Mouse (Mus musculus): ENCODE data around the gene Dmrt2. TPM values are rescaled to one million over a fixed set of nuclear protein-coding genes. Genes with fewer than 3 reads are reported as not detected.

The Dmrt2 gene
- polyA plus RNA-seq, 1 experiment from 2014 or later: not detected

GRCm38 (mm10) chr19:25654034-25654749 is 18.0 kb upstream of the Dmrt2 start:
- no peak for ATAC-seq
- POLR2A ChIA-PET: no interaction called here
- CTCF ChIA-PET: interaction anchor here (1.2 kb wide), 1 partner anchor 10 kb away, joined by 3 read pairs; no protein-coding TSS in a partner anchor
- peaks cover 67% of the 10 kb centered on the region for H3K27me3 ChIP-seq
- TF ChIP-seq CTCF (IDR thresholded peaks at IDR 0.05): no peak
- no peak for DNase-seq (ENCODE audit: low read depth, low spot score)
- in situ Hi-C loops (cut with MboI; ENCODE audit: low pct_unique_long_range_greater_than_20kb): no loop called here

- peaks cover 87% of the 10 kb centered on the region for H3K27me3 ChIP-seq
- ChIA-PET CTCF (no interaction called here), POLR2A (no interaction called here)
- ATAC-seq (no peak), DNase-seq (ENCODE audit: low read depth, low spot score) (no peak)
- in situ Hi-C loops (cut with MboI; ENCODE audit: low pct_unique_long_range_greater_than_20kb): no loop called here
- TF ChIP-seq CTCF (IDR thresholded peaks at IDR 0.05): no peak
These were observed 6.5 kb upstream of the Dmrt2 start for GRCm38 (mm10) chr19:25665486-25666339.

GRCm38 (mm10) chr19:25667836-25668235 is 4.4 kb upstream of the Dmrt2 start:
- in situ Hi-C loops (cut with MboI; ENCODE audit: low pct_unique_long_range_greater_than_20kb): no loop called here
- ChIA-PET CTCF (no interaction called here), POLR2A (no interaction called here)
- peaks cover 93% of the 10 kb centered on the region for H3K27me3 ChIP-seq
- no peak for DNase-seq (ENCODE audit: low read depth, low spot score)
- ATAC-seq: no peak
- TF ChIP-seq CTCF (IDR thresholded peaks at IDR 0.05): no peak

- in situ Hi-C loops (cut with MboI; ENCODE audit: low pct_unique_long_range_greater_than_20kb): no loop called here
- CTCF ChIA-PET: no interaction called here
- no peak for ATAC-seq
- no peak for TF ChIP-seq CTCF (IDR thresholded peaks at IDR 0.05)
- peaks cover 93% of the 10 kb centered on the region for H3K27me3 ChIP-seq
- POLR2A ChIA-PET: no interaction called here
- DNase-seq (ENCODE audit: low read depth, low spot score): no peak
These were observed 2.5 kb upstream of the Dmrt2 start for GRCm38 (mm10) chr19:25669593-25670248.

GRCm38 (mm10) chr19:25670571-25671285 is 1.5 kb upstream of the Dmrt2 start:
- ATAC-seq (no peak), DNase-seq (ENCODE audit: low read depth, low spot score) (no peak)
- CTCF ChIA-PET: no interaction called here

GRCm38 (mm10) chr19:25671681-25672080 is 530 bp upstream of the Dmrt2 start:
- in situ Hi-C loops (cut with MboI; ENCODE audit: low pct_unique_long_range_greater_than_20kb): no loop called here
- ChIA-PET POLR2A (interaction anchor here (0.7 kb wide), 1 partner anchor 384 kb away, joined by 6 read pairs; no protein-coding TSS in a partner anchor), CTCF (no interaction called here)
- DNase-seq (ENCODE audit: low read depth, low spot score): no peak
- no peak for ATAC-seq
- peaks cover 95% of the 10 kb centered on the region for H3K27me3 ChIP-seq
- no peak for TF ChIP-seq CTCF (IDR thresholded peaks at IDR 0.05)

More at GRCm38 (mm10) chr19:25670571-25671285, 1.5 kb upstream of the Dmrt2 start:
- peaks cover 93% of the 10 kb centered on the region for H3K27me3 ChIP-seq
- POLR2A ChIA-PET: no interaction called here
- TF ChIP-seq CTCF (IDR thresholded peaks at IDR 0.05): no peak
- in situ Hi-C loops (cut with MboI; ENCODE audit: low pct_unique_long_range_greater_than_20kb): no loop called here

GRCm38 (mm10) chr19:25673224-25674055 is 1.2 kb downstream of the Dmrt2 start:
- POLR2A ChIA-PET: no interaction called here
- H3K27me3 ChIP-seq: peaks cover 95% of the 10 kb centered on the region
- TF ChIP-seq CTCF (IDR thresholded peaks at IDR 0.05): no peak
- no peak for DNase-seq (ENCODE audit: low read depth, low spot score)
- CTCF ChIA-PET: no interaction called here
- in situ Hi-C loops (cut with MboI; ENCODE audit: low pct_unique_long_range_greater_than_20kb): no loop called here
- no peak for ATAC-seq

- DNase-seq (ENCODE audit: low read depth, low spot score) (no peak), ATAC-seq (no peak)
- CTCF ChIA-PET: no interaction called here
- TF ChIP-seq CTCF (IDR thresholded peaks at IDR 0.05): no peak
- H3K27me3 ChIP-seq: peaks cover 95% of the 10 kb centered on the region
- POLR2A ChIA-PET: no interaction called here
- in situ Hi-C loops (cut with MboI; ENCODE audit: low pct_unique_long_range_greater_than_20kb): no loop called here
These were observed 1.8 kb downstream of the Dmrt2 start for GRCm38 (mm10) chr19:25674056-25674420.

- ChIA-PET CTCF (no interaction called here), POLR2A (no interaction called here)
- in situ Hi-C loops (cut with MboI; ENCODE audit: low pct_unique_long_range_greater_than_20kb): no loop called here
- peaks cover 97% of the 10 kb centered on the region for H3K27me3 ChIP-seq
- DNase-seq (ENCODE audit: low read depth, low spot score): no peak
- TF ChIP-seq CTCF (IDR thresholded peaks at IDR 0.05): no peak
- no peak for ATAC-seq
These were observed 2.5 kb downstream of the Dmrt2 start for GRCm38 (mm10) chr19:25674744-25675143.
